25 mouse cellular contexts compared by ENCODE assay signal in the genomic region with DNA sequence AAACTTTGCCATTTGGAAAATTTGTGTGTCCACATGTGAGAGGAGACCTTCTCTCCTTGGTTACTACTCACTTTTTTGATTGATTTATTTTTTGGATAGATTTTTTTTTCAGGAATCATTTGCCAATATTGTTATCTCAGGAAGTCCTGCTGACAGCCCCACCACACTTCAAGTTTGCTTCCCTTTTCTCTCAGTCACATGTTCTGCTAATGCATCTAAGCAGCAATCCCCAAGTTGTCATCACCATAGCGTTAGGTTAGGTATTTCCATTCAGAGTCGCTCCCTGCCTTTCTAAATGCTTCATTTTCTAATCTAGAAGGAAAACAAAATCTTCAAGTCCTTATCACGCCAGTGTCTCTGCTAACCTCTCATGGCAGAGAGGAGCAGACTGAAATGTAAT. TPM values are rescaled to one million over a fixed set of nuclear protein-coding genes. Genes with fewer than 3 reads are reported as not detected.
"Had no signal": no experiment of that assay in that cellular context is flagged by ENCODE, and none has a peak within 500 bp of the region (broad histone marks: within the 10 kb centered on the region; RNA-seq: fewer than 3 reads in every experiment).

No protein-coding gene starts in this region.

- H3K36me3 ChIP-seq: midbrain, embryonic 13.5 days; midbrain, embryonic 15.5 days; neural tube, embryonic 13.5 days; neural tube, embryonic 15.5 days had no signal

- H3K4me1 ChIP-seq: megakaryocyte, embryonic 14.5 days had no signal

- H3K4me3 ChIP-seq: megakaryocyte, embryonic 14.5 days; midbrain, embryonic 13.5 days; midbrain, embryonic 15.5 days; myocyte; neural tube, embryonic 13.5 days; neural tube, embryonic 15.5 days had no signal

- H3K27ac ChIP-seq: midbrain, embryonic 13.5 days; midbrain, embryonic 15.5 days; neural tube, embryonic 13.5 days had no signal

- H3K27me3 ChIP-seq: megakaryocyte, embryonic 14.5 days; midbrain, embryonic 13.5 days; midbrain, embryonic 15.5 days; neural tube, embryonic 13.5 days; neural tube, embryonic 15.5 days had no signal

- DNase-seq: lung, adult 18-20 months; lung, embryonic 14.5 days; lung, postnatal 10 days; lung, postnatal 4 days; retina, postnatal 1 day; right cerebral cortex, adult 18-20 months; right cerebral cortex, postnatal 25 days; right cerebral cortex, postnatal 4 days; spleen, adult 18-20 months; thymus, adult 18-20 months; thymus, postnatal 14 days; thymus, postnatal 36 days had no signal

- H3K9me3 ChIP-seq: megakaryocyte, embryonic 14.5 days; midbrain, embryonic 13.5 days; midbrain, embryonic 15.5 days; neural tube, embryonic 13.5 days; neural tube, embryonic 15.5 days had no signal

- ATAC-seq: midbrain, embryonic 13.5 days; midbrain, embryonic 15.5 days had no signal

- H3K4me2 ChIP-seq: lung, embryonic 14.5 days; midbrain, embryonic 13.5 days; midbrain, embryonic 15.5 days; neural tube, embryonic 13.5 days; neural tube, embryonic 15.5 days had no signal

- H3K9ac ChIP-seq: lung, embryonic 14.5 days; midbrain, embryonic 13.5 days; midbrain, embryonic 15.5 days; neural tube, embryonic 13.5 days; neural tube, embryonic 15.5 days had no signal

RNA-seq across cellular contexts. Expression of gene Gm11096, which starts 17.8 kb away (rescaled TPM):
- polyA plus RNA-seq: liver, embryonic 16.5 days; lung, embryonic 14.5 days; lung, embryonic 16.5 days; midbrain, embryonic 13.5 days; midbrain, embryonic 15.5 days; myocyte; neural tube, embryonic 11.5 days; neural tube, embryonic 13.5 days; neural tube, embryonic 15.5 days; small intestine, adult 2 months; stomach, embryonic 14.5 days; stomach, embryonic 16.5 days; thymus, postnatal 0 days had no signal
